Mouse (Mus musculus) cerebral cortex, adult 2 months (tissue): ENCODE data around the gene Cavin2.

Experiments
- WGBS: fragments of 180-500 bp; shearing (Covaris S2); methylation state at CpG from one replicate; pipeline ENCODE4 v1.1.7; 2018; 5-methylcytosine and 5-hydroxymethylcytosine counted together

Cavin2 gene

DNA sequence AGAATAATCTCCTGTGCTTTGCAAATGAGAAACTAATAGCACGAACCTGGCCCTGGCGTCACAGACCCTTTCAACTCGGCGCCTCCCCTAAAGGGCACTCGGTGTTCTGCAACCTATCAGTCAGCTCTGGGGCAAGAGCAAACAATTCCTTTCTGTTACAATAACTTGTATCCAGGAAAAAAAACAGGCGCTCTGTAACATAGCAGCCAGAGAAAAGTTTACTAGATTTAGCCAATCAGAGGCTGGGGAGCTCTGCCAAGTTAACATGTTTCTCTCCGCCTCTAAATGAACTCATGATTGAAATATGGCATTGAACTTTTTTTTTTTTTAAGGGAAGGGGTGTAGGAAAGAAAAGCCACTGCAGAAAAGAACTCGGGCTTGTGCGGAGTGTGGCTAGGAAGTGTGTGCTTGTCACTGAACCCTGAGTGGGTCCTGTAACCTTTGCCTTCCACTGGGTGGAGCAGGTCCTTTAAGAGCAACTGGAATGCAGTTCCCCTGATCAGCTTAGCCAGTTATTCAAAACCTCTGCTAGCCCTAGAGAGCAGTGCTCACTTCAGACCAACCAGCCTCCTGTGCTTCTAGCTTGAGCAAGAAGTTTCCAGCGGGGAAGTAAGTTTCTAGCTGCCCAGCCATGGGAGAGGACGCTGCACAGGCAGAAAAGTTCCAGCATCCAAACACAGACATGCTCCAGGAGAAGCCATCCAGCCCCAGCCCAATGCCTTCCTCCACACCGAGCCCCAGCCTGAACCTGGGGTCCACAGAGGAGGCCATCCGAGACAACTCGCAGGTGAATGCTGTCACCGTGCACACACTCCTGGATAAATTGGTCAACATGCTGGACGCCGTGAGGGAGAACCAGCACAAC lies at the start of gene Cavin2:
Gene Cavin2, plus strand, starts transcription at position 372 of the 865 bp plus-strand sequence.
- 64% methylated on average over 17 of the region's 17 CpGs for WGBS

- WGBS: 86% methylated on average over 3 of the region's 3 CpGs
These were observed 47.5 kb upstream of the Cavin2 start for GRCm38 (mm10) chr1:51241311-51241986.

DNA sequence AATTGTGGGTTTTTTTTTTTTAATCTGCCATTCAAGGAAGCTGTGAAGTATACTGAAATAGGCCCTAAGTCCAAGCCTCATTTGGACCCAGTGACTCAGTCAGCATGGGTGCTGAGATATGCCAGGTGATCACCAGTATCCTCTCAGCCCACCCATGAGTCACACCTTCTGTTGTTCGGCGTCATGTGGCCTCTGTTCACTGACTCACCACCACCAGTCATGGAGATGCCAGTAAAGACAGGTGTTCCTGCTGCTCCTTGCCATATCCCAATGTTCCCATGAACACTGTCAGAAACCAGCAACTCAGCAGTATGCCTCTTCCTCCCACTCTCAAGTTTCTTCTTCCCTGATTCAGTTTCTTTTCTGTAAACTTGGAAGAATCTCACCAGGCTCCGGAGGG lies 45.6 kb upstream of the Cavin2 start:
- 62% methylated on average over 3 of the region's 3 CpGs for WGBS

DNA sequence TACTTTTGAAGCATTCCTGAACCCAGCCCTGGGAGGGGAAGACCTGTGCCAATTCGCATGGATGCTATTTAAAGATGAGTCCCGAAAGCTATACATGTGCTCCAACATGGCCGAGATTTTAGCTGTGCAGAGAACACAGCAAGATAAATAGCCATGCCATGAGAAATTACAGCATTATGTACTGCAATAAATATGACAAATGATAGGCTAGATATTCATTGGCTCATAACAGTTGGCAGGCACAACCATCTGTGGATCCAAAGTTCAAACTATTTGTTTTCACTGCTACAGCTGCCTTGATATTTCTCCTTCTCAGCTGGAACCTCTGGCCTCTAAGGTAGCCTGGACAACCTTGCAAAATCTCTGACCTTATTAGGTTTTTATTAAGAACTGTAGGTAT lies 45.1 kb upstream of the Cavin2 start:
- WGBS: 80% methylated on average over 3 of the region's 3 CpGs

DNA sequence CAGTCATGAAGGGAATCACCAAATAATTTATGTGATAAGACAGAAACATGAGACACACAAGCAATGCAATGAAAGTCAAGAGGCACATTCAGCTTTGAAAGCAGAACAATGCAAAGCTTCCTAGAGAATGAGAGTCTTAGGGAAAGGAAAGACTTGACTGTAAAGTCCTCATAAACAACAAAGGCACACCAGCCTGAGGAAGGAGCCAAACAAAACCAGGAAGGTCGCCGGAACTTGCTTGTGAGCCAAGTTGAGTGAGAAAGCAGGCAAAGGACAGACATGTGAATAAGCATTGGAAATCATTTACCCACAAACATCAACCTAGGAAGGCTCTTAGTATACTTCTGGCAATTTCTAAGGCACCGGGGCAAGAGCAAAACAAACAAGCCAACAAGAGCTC lies 43.5 kb upstream of the Cavin2 start:
- WGBS: 54% methylated on average over 3 of the region's 3 CpGs

- WGBS: 60% methylated on average over 5 of the region's 5 CpGs
These were observed 38.6 kb upstream of the Cavin2 start for GRCm38 (mm10) chr1:51250302-51250701.

- 66% methylated on average over 5 of the region's 5 CpGs for WGBS
These were observed 23.7 kb upstream of the Cavin2 start for GRCm38 (mm10) chr1:51265118-51265800.

DNA sequence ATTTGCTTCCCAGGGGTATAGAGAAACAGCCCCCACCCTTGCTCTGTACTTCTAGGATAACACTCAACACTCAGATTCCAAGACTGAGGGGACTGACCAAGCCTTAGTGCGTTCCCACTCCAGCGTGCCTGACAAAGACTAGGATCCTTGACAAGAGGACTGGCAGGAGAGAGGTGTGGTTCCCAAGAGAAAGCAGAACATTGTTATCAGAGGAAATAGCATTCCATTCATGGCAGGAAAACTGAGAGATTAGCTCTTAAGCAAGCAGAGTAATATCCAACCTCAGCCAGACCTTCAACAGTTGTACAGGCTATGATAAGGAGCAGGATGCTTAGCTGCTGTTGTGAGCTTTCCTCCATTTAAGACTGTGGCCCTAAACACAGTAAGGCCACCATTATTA lies 23.0 kb upstream of the Cavin2 start:
- WGBS: 67% methylated on average over 2 of the region's 2 CpGs

- 29% methylated on average over 5 of the region's 5 CpGs for WGBS
These were observed 21.8 kb upstream of the Cavin2 start for GRCm38 (mm10) chr1:51267125-51267524.

DNA sequence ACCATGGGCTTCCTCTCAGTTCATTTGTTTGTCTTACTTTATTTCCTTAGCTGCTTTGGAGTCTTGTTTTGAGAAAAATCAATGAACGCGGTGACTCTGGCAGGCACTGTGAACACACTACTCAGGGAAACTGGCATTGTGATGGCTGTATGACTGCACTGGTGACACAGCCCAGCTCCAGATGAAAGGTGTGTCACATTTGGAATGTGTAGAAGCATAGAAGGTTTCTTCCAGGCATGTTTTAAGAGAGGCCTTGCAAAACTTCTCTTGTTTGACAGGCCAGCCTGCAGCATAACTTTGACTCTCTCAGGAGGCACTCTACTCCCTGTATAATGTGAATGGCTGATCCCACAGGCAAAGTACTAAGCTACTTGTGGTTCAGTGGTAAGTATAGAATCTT lies 20.7 kb upstream of the Cavin2 start:
- WGBS: 72% methylated on average over 2 of the region's 2 CpGs

DNA sequence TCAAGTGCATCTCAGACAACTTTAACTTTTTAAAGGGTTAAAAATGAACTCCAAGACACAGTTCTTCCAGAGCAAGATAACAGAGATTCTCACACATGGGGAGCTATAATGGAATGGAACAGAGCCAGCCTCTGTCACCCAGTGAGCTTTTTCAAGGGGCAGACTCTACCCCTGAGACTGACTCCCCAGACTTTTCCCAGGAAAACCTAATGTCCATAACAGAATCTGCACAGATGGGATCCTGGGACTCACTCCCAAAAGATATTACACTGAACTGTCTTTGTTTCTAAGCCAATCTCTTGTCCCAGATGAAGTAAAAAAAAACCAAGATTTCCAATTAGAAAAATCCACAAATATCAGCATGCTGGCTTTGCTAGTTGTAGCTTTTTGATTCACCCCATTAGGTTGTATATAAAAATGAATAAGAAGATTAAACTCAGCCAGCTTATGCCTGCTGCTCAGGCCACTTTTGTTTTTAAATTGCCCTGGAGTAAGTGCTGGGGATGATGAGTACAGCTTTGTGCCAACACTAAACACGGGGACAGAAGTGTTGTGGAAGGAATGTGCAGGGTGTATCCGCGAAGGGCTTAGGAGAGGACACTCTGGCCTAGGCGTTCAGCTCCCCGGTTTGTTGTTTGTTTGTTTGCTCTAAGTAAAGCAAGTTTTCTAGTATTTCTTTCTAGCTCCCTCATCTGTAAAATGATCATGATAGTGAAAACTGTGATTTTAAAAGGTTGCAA lies 18.6 kb upstream of the Cavin2 start:
- WGBS: 62% methylated on average over 5 of the region's 5 CpGs

DNA sequence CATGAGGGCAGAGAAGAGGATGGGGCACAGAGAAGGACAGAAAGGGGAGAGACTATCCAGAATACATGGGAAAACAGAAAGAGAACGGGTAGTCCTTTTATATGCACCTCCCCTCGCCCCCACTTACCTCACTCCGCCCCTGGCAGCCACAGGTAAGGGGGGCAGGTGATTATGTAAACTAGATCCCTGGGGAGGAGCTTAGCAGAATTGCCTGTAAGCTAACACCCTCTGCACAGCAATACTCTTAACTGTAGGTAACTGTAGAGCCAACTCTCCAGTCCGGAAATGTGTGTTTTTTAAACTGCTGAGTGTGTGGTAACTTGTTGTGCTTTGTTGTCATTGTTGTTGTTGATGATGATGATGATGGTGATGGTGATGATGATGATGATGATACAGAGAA lies 17.1 kb upstream of the Cavin2 start:
- 72% methylated on average over 4 of the region's 4 CpGs for WGBS

DNA sequence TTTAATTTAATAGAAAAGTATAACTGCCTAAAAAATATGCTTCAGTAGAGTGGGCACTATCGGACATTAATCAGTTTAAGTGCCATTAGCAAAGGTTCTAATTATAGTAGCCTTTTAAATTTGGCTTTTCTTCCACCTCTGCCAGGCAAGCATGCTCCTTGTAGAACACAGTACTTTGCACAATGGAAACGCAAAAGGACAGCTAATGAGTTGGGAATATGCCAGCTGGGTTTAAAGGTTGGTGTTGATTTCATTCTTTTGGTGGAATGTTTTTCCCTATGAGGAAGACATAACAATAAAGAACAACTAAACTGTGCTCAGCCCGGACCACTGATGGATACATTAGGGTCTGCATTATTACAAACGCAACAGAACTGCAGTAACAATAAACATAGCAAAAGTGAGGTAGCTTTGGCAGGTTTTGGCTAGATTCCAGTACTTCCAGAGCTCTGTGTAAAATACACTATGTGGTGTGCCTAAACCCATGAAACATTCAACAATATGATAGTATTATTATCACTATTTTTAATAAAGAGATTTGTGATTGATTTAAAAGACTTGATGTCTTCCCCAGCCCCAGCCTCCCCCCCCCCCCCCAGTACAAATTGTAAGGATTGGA lies 16.2 kb upstream of the Cavin2 start:
- 47% methylated on average over 4 of the region's 4 CpGs for WGBS

DNA sequence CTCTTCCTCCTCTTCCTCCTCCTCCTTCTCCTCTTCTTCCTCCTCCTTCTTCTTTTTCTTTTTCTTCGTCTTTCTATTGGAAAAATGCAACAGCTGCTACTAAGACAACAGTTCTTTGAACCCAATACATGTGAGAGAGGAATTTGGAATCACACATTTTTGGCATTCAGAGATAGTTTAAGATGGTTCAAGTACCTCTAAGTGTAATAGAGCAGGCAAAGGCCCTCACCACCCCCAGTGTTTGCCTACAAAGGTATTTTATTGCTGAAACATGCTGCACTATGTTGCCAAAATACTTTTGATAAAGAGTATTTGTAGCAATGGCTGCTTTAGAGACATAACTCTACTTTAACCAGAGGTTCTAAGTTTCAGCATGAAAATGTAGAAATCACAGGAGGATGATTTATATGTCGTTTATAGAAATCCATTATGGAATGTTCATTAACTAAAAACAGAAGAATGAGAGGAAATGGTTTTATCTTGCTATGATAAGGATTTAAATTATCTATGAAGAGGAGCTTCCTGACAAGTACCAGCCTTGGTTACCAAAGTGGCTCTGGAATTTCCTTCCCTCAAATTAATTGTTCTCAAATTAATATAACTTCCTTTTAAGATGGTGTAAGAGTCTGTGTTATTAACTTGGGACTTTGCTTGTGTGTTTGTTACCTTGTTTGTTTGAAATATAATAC lies 10.9 kb upstream of the Cavin2 start:
- WGBS: 80% methylated on average over 2 of the region's 2 CpGs

- WGBS: 80% methylated on average over 3 of the region's 3 CpGs
These were observed 725 bp upstream of the Cavin2 start for GRCm38 (mm10) chr1:51288201-51288600.

GRCm38 (mm10) chr1:51289620-51290445 lies 907 bp downstream of the Cavin2 start:
- 80% methylated on average over 17 of the region's 17 CpGs for WGBS

- 50% methylated on average over 4 of the region's 4 CpGs for WGBS
These were observed 1.7 kb downstream of the Cavin2 start for GRCm38 (mm10) chr1:51290634-51291033.

DNA sequence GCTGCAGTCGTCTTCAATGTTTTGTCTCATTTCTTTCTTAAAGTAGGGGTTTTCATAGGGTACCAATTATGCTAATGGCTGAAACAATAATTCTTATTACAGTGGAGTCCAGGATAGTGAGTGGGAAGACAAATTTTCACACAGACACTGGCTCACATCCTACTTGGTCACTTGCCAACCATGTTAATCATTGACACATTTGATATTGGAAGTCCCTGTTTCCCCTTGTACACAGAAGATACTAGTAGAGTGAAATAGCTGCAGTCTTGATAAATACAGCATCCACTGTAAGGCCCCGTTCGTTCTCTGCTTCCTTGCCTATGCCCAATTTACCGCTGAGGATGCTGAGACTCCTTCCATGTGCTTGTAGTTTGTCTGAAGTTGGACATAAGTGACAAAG lies 3.4 kb downstream of the Cavin2 start:
- WGBS: 87% methylated on average over 4 of the region's 4 CpGs

GRCm38 (mm10) chr1:51300295-51300930 lies 11.5 kb downstream of the Cavin2 start:
- WGBS: 70% methylated on average over 11 of the region's 11 CpGs
